Mouse (Mus musculus) CD4-positive, CD25-positive, alpha-beta regulatory T cell, adult 4 months (primary cell): ENCODE results near the gene Ankrd28. TPM values are rescaled to one million over a fixed set of nuclear protein-coding genes. Genes with fewer than 3 reads are reported as not detected.

Experiments
- ATAC-seq: one replicate; pipeline ENCODE4 v1.8.0; 2017
- polyA plus RNA-seq, 2 experiments: library from polyadenylated mRNA; unstranded; fragments of 100-300 nt; shearing (Covaris generic); gene quantifications; one replicate each; pipeline ENCODE4 v1.2.1; 2017

Ankrd28 gene
- polyA plus RNA-seq, 2 experiments from 2014 or later, result 8.4 to 9.3 TPM

- ATAC-seq, result no peak
Observed at GRCm38 (mm10) chr14:31709343-31709742, 121.1 kb downstream of the Ankrd28 start.

DNA sequence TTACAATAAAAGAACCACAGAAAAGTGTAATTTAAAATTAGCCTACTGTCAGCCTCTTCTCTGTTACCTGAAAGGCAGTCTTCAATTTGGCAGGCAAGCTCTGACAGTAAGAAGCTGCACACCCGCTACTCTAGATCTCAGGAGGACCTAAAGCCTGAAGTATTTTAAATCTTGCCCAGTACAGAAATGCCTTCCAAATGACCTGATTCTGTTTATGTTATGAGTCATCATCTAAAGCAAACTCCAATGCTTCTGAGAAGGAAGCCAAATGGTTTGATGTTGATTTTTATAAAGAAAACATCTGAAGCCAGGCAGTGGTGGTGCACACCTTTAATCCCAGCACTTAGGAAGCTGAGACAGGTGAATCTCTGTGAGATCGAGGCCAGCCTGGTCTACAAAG lies 130.1 kb downstream of the Ankrd28 start:
- no peak for ATAC-seq

DNA sequence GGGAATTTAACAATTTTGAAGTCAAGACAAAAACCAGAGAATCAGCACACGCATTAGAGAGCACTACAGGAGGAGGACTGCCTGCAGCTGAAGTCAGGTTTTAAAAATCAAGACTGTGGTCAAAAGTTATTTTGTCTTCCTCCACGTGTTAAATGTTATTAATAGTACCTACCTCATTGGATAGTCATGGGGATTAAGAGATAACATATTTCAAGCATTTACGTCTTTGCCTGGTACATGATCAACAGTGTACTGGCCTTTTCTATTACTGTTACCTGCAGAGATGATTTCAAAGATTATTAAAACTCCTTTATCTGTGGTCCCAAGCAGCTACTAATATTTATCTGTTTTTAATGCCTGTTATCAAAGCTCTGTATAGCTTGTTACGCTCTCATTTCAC lies 132.7 kb downstream of the Ankrd28 start:
- ATAC-seq, result no peak

- ATAC-seq, result no peak
Observed at GRCm38 (mm10) chr14:31697346-31697745, 133.1 kb downstream of the Ankrd28 start.

DNA sequence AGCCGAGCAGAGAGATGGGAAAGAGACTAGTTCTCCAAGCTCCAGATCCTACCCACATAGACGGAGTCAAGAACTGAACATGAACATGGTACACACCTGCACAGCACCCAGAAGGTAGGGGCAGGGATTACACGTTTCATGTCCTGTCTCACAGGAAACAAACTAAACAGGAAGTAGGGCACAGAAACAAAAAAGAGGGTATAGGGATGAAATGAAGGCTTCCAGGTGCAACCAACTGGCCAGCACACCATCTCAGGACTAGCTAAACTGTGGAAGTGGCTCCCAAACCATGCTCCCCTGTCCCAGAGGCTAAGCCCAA lies 133.5 kb downstream of the Ankrd28 start:
- ATAC-seq, result peak; percentile 56

DNA sequence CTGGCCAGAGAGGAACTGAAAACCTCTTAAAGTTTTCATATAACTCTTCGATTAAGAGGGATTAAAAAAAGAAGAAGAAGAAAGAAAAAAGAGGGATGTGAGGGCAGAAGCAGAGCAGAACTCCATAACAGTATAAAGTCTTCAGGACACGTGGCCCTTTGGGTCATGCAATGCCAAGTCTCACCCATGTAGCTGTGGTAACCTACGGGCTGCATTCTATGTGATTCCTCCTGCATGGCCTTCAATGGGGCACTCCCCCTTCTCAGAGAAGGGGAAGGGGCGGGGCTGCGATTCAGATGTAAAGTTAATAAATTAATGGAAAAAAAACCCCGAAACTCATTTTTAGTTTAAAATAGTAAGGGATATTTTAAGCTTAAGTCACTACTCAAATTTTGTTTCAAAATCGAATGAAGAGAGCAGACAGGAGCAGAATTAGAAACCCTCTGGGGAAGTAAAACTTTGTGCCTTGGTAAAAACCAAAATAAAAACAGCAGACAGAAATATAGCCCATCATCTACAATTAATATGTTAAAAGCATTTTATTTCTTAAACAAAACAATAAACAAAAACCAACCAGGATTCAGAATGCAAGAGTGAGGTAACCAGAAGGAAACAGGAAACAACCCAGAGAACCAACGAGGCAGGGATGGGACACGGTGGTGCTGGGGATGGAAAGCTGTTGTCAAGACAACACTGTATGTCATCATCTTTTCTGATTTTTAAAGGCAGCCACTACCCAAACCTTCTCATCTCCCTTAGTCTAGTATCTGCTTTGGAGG lies 134.1 kb downstream of the Ankrd28 start:
- no peak for ATAC-seq

GRCm38 (mm10) chr14:31692536-31692935 lies 137.9 kb downstream of the Ankrd28 start:
- no peak for ATAC-seq

- ATAC-seq, result no peak
Observed at GRCm38 (mm10) chr14:31686231-31686630, 144.2 kb downstream of the Ankrd28 start.

- peak; percentile 59 for ATAC-seq
Observed at GRCm38 (mm10) chr14:31685680-31686079, 144.8 kb downstream of the Ankrd28 start.

- peak; percentile 72 for ATAC-seq
Observed at GRCm38 (mm10) chr14:31684343-31685040, 146.0 kb downstream of the Ankrd28 start.

DNA sequence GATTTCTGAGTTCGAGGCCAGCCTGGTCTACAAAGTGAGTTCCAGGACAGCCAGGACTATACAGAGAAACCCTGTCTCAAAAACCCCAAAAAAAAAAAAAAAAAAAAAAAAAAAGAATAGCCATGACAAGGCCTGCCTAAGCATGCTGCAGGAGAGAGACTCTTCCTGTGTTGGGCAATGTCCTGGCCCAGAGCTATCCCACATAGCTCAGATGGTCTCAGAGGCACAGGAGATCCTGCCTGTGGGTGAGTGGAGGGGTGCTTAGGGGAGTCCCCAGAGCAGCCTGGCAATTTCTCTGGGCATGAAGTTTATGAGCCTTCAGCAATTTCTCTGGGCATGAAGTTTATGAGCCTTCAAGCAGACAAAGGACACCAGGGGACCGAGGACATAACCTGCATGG lies 146.8 kb downstream of the Ankrd28 start:
- ATAC-seq, result no peak

- no peak for ATAC-seq
Observed at GRCm38 (mm10) chr14:31681931-31682555, 148.4 kb downstream of the Ankrd28 start.

DNA sequence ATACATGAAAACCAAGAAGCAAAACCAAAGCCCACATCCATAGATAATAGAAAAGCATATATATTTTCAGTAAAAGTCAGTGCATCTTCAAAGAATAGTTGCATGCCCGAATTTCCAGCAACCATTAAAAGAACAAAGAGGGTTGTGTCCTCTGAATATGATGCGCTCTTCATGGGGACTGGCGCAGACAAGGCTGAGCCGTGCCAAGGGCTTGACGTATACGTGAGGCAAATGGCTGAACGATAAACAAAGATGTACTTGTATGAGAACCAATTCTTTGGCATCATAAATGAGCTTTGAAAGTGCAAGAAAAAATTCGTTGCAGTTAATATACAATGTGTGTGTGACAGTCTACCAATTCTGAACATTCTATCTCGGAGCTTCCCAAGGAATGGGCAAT lies 149.2 kb downstream of the Ankrd28 start:
- no peak for ATAC-seq

- ATAC-seq, result no peak
Observed at GRCm38 (mm10) chr14:31680656-31681055, 149.8 kb downstream of the Ankrd28 start.

DNA sequence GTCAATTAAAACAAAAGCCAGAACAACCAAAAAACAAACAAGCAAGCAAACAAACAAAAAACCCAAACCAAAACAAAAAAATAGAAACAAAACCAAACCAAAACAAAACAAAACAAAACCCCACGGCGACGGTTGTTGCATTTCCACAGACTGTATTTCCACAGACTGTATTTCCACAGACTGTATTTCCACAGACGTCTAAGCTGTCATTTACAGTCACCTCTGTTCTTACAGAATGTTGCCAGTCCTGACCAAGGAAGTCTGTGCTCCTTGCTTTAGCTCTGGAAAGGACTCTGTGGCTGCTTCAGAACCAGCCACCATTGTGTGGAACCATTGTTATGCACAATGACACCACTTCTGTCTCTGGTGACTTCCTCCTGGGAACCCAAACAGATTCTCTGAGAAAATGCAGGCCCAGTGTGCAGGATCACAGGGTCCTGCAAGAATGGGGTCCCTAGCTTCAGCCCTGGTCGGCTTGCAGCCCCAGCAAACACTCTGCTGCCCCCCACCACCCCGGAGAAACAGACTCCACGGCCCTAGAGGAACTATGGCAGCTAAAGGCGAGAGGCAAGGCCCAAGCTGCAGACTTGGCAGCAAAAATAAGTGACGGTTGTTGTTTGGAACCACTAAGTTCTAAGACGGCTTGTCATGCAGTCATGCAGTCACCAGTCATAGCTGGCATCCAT lies 158.7 kb downstream of the Ankrd28 start:
- ATAC-seq, result no peak

- ATAC-seq, result peak; percentile 89
Observed at GRCm38 (mm10) chr14:31669642-31670490, 160.6 kb downstream of the Ankrd28 start.

- ATAC-seq, result no peak
Observed at GRCm38 (mm10) chr14:31669161-31669611, 161.3 kb downstream of the Ankrd28 start.

GRCm38 (mm10) chr14:31668326-31668725 lies 162.1 kb downstream of the Ankrd28 start:
- ATAC-seq, result no peak

GRCm38 (mm10) chr14:31667741-31668140 lies 162.7 kb downstream of the Ankrd28 start:
- ATAC-seq, result no peak

GRCm38 (mm10) chr14:31666931-31667705 lies 163.3 kb downstream of the Ankrd28 start:
- ATAC-seq, result no peak

- no peak for ATAC-seq
Observed at GRCm38 (mm10) chr14:31665566-31665940, 164.9 kb downstream of the Ankrd28 start.
